Mouse (Mus musculus): ENCODE measurements around the gene Adam6b. TPM values are rescaled to one million over a fixed set of nuclear protein-coding genes. Genes with fewer than 3 reads are reported as not detected.
"Not testable (repeated sequence)": the region's sequence is repeated elsewhere in the genome, so short reads cannot be mapped to it uniquely, and the experiment has no call there.

Adam6b gene
- not detected in 2 replicates for polyA plus RNA-seq (2015; fragmentation: Nextera tagmentation; extraction: Ambion mirVana)

GRCm38 (mm10) chr12:113489211-113489610, at the start of gene Adam6b:
Adam6b (plus strand) TSS chr12:113489511.
- WGBS: no CpG with 5 or more reads among the region's 1 CpGs
- H3K27me3 ChIP-seq (replicated peaks; ENCODE audit: control insufficient read depth, insufficient read depth, low read length); ATAC-seq; H3K27ac ChIP-seq (ENCODE audit: low read length); H3K9me3 ChIP-seq (ENCODE audit: control insufficient read depth, low read length); H3K36me3 ChIP-seq (ENCODE audit: control insufficient read depth, insufficient read depth); H3K4me2 ChIP-seq (ENCODE audit: low read length); H3K4me1 ChIP-seq (replicated peaks; ENCODE audit: control insufficient read depth, insufficient read depth, low read length); H3K4me3 ChIP-seq (replicated peaks; ENCODE audit: low read length); H3K9ac ChIP-seq (replicated peaks; ENCODE audit: low read depth, low read length): not testable (repeated sequence)

DNA sequence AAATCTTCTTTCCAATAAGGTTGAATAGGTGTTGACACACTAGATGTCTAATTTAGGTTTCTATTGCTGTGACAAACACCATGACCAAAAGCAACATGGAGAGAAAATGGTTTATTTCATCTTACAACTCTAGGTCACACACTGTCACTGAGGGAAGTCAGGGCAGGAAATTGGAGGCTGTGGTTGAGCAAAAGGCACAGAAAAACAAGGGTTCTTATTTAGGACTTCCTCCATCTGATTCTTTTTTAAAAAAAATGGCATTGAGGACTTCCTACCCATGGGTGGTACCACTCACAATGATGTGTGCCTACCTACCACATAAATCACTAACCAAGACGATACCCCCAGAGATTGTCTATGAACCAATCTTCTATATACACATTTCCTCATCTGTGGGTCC, 43.2 kb upstream of the Adam6b start:
- H3K9ac ChIP-seq (replicated peaks; ENCODE audit: low read depth, low read length): no peak overlapping the region
- no peaks in the 10 kb centered on the region for H3K27me3 ChIP-seq (replicated peaks; ENCODE audit: control insufficient read depth, insufficient read depth, low read length)
- H3K36me3 ChIP-seq (ENCODE audit: control insufficient read depth, insufficient read depth): no peaks in the 10 kb centered on the region
- no peak overlapping the region for H3K4me2 ChIP-seq (ENCODE audit: low read length)
- ATAC-seq: no peak
- 94% methylated on average over 1 of the region's 1 CpGs for WGBS
- no peaks in the 10 kb centered on the region for H3K4me1 ChIP-seq (replicated peaks; ENCODE audit: control insufficient read depth, insufficient read depth, low read length)
- H3K4me3 ChIP-seq (replicated peaks; ENCODE audit: low read length): no peak overlapping the region
- no peaks in the 10 kb centered on the region; the same call in 1 of the 2 replicates for H3K9me3 ChIP-seq (ENCODE audit: control insufficient read depth, low read length)
- H3K27ac ChIP-seq (ENCODE audit: low read length): no peak overlapping the region

GRCm38 (mm10) chr12:113476164-113476563, 13.1 kb upstream of the Adam6b start:
- H3K9me3 ChIP-seq (ENCODE audit: control insufficient read depth, low read length): peaks cover 5% of the 10 kb centered on the region
- no peak overlapping the region for H3K4me3 ChIP-seq (replicated peaks; ENCODE audit: low read length)
- H3K4me1 ChIP-seq (replicated peaks; ENCODE audit: control insufficient read depth, insufficient read depth, low read length): no peaks in the 10 kb centered on the region
- ATAC-seq: no peak
- H3K4me2 ChIP-seq (ENCODE audit: low read length): no peak overlapping the region
- no peak overlapping the region for H3K9ac ChIP-seq (replicated peaks; ENCODE audit: low read depth, low read length)
- H3K27ac ChIP-seq (ENCODE audit: low read length): no peak overlapping the region
- 79% methylated on average over 2 of the region's 2 CpGs for WGBS
- H3K36me3 ChIP-seq (ENCODE audit: control insufficient read depth, insufficient read depth): no peaks in the 10 kb centered on the region
- H3K27me3 ChIP-seq (replicated peaks; ENCODE audit: control insufficient read depth, insufficient read depth, low read length): no peaks in the 10 kb centered on the region

GRCm38 (mm10) chr12:113482147-113482546, 7.2 kb upstream of the Adam6b start:
- Histone ChIP-seq H3K9ac (replicated peaks; ENCODE audit: low read depth, low read length) (no peak overlapping the region), H3K27ac (ENCODE audit: low read length) (no peak overlapping the region), H3K9me3 (ENCODE audit: control insufficient read depth, low read length) (peaks cover 5% of the 10 kb centered on the region; the same call in 1 of the 2 replicates), H3K36me3 (ENCODE audit: control insufficient read depth, insufficient read depth) (no peaks in the 10 kb centered on the region), H3K4me3 (replicated peaks; ENCODE audit: low read length) (no peak overlapping the region), H3K27me3 (replicated peaks; ENCODE audit: control insufficient read depth, insufficient read depth, low read length) (no peaks in the 10 kb centered on the region), H3K4me2 (ENCODE audit: low read length) (no peak overlapping the region), H3K4me1 (replicated peaks; ENCODE audit: control insufficient read depth, insufficient read depth, low read length) (no peaks in the 10 kb centered on the region)
- no peak for ATAC-seq
- WGBS: 86% methylated on average over 2 of the region's 2 CpGs

DNA sequence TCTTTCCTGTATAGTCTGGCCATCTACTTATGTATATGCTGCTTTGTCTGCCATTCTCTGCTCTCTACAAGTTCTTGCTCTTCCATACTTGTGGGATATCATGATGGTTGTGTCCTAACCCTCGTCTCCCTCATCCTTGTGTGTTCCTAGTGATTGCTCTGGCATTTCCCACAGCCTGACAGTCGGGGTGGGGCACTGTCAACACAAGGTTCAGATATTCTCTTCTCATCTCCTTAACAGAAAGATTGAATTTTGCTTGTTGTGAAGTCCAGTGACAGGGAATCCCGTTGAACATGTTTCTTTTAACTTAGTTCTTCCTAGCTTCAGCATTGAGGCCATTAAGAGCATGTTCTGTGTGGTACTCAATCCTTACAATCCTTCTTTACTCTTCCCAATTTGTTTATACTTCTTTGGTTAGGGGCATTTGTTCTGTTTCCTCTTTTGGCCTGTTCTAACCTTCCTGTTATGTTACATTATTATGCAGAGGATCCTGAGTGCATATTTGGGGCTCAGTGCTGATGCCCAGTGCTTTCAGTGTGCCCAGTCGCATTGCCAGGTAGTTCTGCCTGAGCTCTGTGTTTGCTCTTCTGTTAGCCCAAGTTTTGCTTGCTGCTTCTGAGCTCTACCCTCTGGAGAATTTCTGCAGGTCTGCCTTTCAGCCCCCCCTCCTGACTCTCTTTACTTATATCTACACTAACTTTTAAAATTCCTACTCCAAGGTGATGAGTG, 6.5 kb upstream of the Adam6b start:
- H3K4me2 ChIP-seq (ENCODE audit: low read length): no peak overlapping the region
- no peaks in the 10 kb centered on the region for H3K36me3 ChIP-seq (ENCODE audit: control insufficient read depth, insufficient read depth)
- peaks cover 5% of the 10 kb centered on the region; the same call in 1 of the 2 replicates for H3K9me3 ChIP-seq (ENCODE audit: control insufficient read depth, low read length)
- ATAC-seq: no peak
- H3K27ac ChIP-seq (ENCODE audit: low read length): no peak overlapping the region
- no peak overlapping the region for H3K4me3 ChIP-seq (replicated peaks; ENCODE audit: low read length)
- 49% methylated on average over 4 of the region's 4 CpGs for WGBS
- H3K27me3 ChIP-seq (replicated peaks; ENCODE audit: control insufficient read depth, insufficient read depth, low read length): no peaks in the 10 kb centered on the region
- no peak overlapping the region for H3K9ac ChIP-seq (replicated peaks; ENCODE audit: low read depth, low read length)
- no peaks in the 10 kb centered on the region for H3K4me1 ChIP-seq (replicated peaks; ENCODE audit: control insufficient read depth, insufficient read depth, low read length)

DNA sequence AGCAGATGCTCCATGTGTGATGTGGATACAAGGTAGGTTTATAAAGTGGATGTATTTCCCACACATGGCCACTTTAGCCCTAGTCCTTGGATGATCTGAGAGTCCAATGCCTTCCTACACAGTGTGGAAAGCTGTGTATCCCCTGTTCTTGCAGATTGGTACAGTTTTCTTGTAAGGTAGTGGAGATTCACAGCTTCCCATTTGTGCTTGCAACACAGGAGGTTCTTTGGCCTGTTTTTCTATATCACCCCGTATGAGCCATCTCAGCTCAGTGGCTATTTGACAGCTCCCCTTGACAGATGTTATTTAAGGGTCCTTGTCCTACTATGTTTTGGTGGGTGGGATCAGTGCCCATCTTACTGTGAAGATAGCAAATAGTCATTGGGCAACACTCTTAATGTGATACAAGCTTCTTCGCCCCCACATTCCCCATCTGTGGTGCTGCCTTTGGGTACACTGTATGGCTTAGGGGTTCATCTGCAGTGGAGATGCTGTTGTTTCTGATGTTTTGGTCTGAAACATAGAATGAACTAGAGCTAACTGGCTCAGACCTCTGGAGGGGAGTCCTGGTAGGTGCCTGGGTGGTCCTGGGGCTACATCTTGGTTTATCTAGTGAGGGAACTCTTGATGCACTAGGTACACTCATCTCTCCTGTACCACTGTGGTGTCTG, 5.7 kb upstream of the Adam6b start:
- Histone ChIP-seq H3K36me3 (ENCODE audit: control insufficient read depth, insufficient read depth) (no peaks in the 10 kb centered on the region), H3K9me3 (ENCODE audit: control insufficient read depth, low read length) (peaks cover 5% of the 10 kb centered on the region; the same call in 1 of the 2 replicates), H3K4me3 (replicated peaks; ENCODE audit: low read length) (no peak overlapping the region), H3K27me3 (replicated peaks; ENCODE audit: control insufficient read depth, insufficient read depth, low read length) (no peaks in the 10 kb centered on the region), H3K9ac (replicated peaks; ENCODE audit: low read depth, low read length) (no peak overlapping the region), H3K4me1 (replicated peaks; ENCODE audit: control insufficient read depth, insufficient read depth, low read length) (no peaks in the 10 kb centered on the region), H3K4me2 (ENCODE audit: low read length) (no peak overlapping the region), H3K27ac (ENCODE audit: low read length) (no peak overlapping the region)
- WGBS: 88% methylated on average over 2 of the region's 2 CpGs
- ATAC-seq: no peak

- WGBS: 45% methylated on average over 2 of the region's 2 CpGs
- no peak overlapping the region for H3K27ac ChIP-seq (ENCODE audit: low read length)
- ATAC-seq: no peak
- H3K4me3 ChIP-seq (replicated peaks; ENCODE audit: low read length): no peak overlapping the region
- no peaks in the 10 kb centered on the region for H3K27me3 ChIP-seq (replicated peaks; ENCODE audit: control insufficient read depth, insufficient read depth, low read length)
- no peaks in the 10 kb centered on the region for H3K4me1 ChIP-seq (replicated peaks; ENCODE audit: control insufficient read depth, insufficient read depth, low read length)
- H3K9me3 ChIP-seq (ENCODE audit: control insufficient read depth, low read length): peaks cover 5% of the 10 kb centered on the region; the same call in 1 of the 2 replicates
- no peak overlapping the region for H3K9ac ChIP-seq (replicated peaks; ENCODE audit: low read depth, low read length)
- H3K4me2 ChIP-seq (ENCODE audit: low read length): no peak overlapping the region
- H3K36me3 ChIP-seq (ENCODE audit: control insufficient read depth, insufficient read depth): no peaks in the 10 kb centered on the region
Observed at GRCm38 (mm10) chr12:113484971-113485485, 4.3 kb upstream of the Adam6b start.

DNA sequence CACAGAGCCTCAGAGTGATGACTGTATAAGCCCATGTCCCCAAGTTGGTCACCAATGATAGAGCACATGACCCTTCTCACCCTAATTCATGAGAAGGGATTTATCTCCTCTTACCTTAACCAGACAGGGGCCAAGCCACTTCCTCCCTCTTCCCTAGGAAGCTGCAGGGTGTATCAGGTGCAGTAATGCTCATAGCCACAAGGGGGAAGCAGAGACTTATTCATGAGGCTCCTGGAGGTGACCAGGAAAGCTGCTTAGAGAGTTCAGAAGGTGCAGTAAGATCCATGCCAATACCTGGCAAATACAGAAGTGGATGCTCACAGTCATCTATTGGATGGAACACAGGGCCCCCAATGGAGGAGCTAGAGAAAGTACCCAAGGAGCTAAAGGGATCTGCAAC, 1.6 kb upstream of the Adam6b start:
- not testable (repeated sequence) for H3K27me3 ChIP-seq (replicated peaks; ENCODE audit: control insufficient read depth, insufficient read depth, low read length); H3K27ac ChIP-seq (ENCODE audit: low read length); H3K9me3 ChIP-seq (ENCODE audit: control insufficient read depth, low read length); H3K4me1 ChIP-seq (replicated peaks; ENCODE audit: control insufficient read depth, insufficient read depth, low read length); H3K4me2 ChIP-seq (ENCODE audit: low read length); ATAC-seq; H3K4me3 ChIP-seq (replicated peaks; ENCODE audit: low read length); H3K36me3 ChIP-seq (ENCODE audit: control insufficient read depth, insufficient read depth); H3K9ac ChIP-seq (replicated peaks; ENCODE audit: low read depth, low read length)

DNA sequence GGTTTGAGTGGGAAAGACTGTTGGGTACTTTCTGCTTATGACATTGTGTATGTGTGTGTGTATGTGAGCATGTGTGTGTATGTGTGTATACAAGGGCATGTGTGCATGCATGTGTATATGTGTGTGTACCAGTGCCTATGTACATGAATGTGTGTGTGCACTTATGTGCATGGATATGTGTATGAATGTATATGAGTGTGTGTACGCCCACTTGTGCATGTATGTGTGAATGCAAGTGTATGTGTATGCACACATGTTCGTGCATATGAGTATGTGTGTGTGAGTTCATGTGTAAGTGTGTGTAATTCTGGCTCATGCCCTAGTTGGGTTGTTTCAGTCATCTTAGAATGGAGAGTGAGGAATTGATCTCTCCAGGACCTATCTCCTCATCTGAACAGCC, 36.6 kb downstream of the Adam6b start:
- no peaks in the 10 kb centered on the region for H3K36me3 ChIP-seq (ENCODE audit: control insufficient read depth, insufficient read depth)
- no peak overlapping the region for H3K27ac ChIP-seq (ENCODE audit: low read length)
- no peak for ATAC-seq
- no peaks in the 10 kb centered on the region for H3K9me3 ChIP-seq (ENCODE audit: control insufficient read depth, low read length)
- H3K4me2 ChIP-seq (ENCODE audit: low read length): no peak overlapping the region
- no peak overlapping the region for H3K4me3 ChIP-seq (replicated peaks; ENCODE audit: low read length)
- H3K27me3 ChIP-seq (replicated peaks; ENCODE audit: control insufficient read depth, insufficient read depth, low read length): no peaks in the 10 kb centered on the region
- 68% methylated on average over 2 of the region's 2 CpGs for WGBS
- no peak overlapping the region for H3K9ac ChIP-seq (replicated peaks; ENCODE audit: low read depth, low read length)
- H3K4me1 ChIP-seq (replicated peaks; ENCODE audit: control insufficient read depth, insufficient read depth, low read length): no peaks in the 10 kb centered on the region

All from forebrain, embryonic 16.5 days (tissue).